Mouse (Mus musculus): ENCODE data around the gene St6galnac3.
A peak's percentile ranks its signal among the peaks of the same experiment; 100 is the strongest.

The St6galnac3 gene

DNA sequence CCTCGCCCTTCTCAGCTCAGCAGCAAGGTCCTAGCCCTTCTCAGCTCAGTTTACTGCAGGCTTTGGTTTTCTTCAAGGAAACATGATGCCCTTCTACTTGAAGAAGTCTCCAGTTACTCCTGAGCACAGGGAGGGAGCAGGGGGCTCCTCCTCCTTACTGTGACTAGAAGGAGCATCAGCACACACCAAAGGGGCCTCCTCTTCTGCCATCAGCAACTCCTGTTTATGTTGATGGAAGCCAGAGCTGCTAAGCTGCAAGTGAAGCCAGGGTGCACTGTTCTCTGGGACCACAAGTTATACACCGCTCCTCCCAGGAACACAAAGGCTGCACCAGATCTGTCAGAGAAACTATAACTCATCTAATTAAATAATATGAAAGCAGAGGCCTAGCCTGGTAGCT, 34.4 kb downstream of the St6galnac3 start:
- DNase-seq (ENCODE audit: low spot score), result no peak

DNA sequence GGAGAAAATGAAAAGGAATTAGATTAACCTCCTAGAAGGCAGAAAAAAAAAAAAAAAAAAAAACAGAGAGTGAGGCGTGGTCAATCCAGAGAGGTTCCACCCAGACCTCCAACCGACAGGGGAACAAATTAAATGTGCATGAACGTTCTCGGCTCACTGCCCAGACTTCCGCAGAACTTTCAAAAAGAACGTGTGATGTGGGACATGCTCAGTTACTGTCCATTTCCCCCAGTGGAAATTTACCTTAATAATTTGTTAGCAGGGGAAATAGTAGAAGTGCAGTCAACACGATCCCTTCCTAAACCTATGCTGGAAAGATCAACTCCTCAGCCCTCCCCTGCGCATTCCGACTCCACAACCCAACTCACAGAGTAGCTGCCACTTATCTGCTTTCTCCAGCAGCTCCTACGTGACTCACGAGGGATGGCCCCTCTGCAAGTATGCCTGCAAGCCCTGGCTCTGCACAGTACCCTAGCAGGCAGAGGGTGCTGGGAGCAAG, 35.1 kb downstream of the St6galnac3 start:
- DNase-seq (ENCODE audit: low spot score), result no peak

DNA sequence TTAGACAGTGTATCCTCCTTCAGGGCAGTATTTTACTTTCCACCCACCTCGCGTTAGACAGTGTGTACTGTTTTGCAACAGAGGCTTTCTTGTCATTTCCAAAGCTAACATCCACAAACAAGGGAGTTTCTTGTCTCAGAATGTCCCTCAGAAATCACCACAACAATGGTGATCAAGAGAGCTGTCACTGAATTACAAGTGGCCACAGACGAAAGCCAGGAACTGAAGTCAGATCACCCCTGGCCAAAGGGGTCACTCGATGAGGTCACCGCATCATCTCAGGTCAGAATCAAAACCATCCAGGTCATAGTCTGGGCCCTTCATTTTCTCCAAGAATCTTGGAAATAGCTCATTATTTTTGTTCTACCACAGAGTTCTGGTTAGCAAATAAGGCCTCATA, 37.1 kb downstream of the St6galnac3 start:
- peak; percentile 41 for DNase-seq (ENCODE audit: low spot score)

DNA sequence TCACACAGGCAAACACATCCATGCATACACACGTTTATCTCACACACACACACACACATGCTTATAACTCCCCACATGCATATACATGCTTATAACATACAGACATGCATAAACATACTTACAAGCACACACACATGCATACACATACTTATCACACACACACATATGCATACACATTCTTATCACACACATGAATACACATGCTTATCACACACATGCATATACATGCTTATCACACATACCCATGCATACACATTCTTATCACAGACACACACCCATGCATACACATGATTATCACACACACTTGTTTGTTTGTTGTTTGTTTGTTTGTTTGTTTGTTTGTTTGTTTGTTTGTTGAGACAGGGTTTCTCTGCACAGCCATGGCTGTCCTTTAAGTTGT, 40.1 kb downstream of the St6galnac3 start:
- DNase-seq (ENCODE audit: low spot score), result no peak

DNA sequence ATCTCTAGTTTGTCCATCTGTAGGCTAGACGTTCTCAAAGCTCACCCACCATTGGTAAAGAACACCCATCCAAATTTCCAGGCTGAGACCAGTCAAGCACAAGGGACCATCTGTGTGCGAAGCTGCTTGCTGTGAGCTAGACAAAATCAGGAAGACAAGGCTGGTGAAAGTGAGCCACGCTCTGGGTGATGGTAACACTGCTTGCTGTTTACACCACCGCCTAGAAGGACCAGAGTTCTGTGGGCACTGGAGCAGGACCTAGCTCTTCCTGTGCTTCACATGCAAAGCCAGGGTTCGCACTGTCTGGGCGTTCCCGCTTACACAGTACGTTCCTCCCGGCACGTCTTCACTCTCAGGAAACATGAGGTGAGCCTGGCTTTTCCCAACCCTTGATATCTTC, 42.7 kb downstream of the St6galnac3 start:
- DNase-seq (ENCODE audit: low spot score), result no peak

DNA sequence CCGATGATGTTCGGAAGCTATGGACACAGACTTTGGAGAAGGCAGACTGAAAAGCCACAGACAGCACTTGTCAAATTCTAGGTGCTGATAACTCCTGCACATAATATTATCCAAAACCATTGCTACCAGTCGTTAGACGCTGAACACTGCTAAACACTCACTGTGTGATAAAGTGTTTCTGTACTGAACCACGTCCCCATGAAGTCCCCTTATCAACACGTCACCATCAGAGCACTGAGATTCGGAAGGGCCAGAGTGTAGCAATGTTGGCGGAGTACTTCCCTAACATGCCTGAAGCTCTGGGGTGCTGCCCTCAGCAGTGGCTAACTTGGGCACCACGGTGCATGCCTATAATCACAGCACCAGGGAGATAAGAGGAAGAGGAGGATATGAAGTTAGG, 43.3 kb downstream of the St6galnac3 start:
- no peak for DNase-seq (ENCODE audit: low spot score)

DNA sequence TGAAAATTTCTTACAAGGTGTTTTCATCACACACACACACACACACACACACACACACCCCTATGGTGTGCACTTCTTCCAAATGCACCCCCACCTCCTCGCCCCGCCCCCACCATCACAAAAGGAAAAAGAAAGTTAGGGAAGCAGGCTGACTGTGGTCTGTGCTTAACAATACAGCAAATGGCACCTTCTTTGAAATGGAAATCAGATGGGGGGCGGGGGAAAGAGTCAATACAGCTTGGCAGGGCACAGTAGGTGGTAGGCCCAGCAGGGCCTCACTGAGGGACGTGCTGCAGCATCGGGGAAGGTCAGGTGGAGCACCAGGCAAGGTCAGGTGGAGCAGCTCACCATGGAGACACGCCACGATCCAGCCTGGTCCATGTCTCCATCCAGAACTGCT, 49.1 kb downstream of the St6galnac3 start:
- DNase-seq (ENCODE audit: low spot score), result no peak

DNA sequence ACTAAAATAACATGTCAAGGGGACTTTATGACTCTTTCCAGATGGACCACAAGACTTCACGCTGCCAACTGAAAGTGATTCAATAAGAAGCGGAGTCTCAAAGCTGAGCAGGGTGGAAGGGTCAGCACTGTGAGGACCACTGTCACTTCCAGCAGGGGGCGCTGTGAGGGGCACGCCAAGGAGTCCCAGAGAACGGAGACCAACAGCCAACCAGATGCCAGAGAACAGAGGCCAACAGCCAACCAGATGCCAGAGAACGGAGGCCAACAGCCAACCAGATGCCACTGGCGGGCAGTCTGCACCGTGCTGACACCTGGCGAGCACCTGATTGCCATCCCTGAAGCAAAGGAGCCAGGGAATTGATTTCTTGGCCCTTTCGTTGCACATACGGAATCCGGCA, 49.9 kb downstream of the St6galnac3 start:
- DNase-seq (ENCODE audit: low spot score), result no peak

DNA sequence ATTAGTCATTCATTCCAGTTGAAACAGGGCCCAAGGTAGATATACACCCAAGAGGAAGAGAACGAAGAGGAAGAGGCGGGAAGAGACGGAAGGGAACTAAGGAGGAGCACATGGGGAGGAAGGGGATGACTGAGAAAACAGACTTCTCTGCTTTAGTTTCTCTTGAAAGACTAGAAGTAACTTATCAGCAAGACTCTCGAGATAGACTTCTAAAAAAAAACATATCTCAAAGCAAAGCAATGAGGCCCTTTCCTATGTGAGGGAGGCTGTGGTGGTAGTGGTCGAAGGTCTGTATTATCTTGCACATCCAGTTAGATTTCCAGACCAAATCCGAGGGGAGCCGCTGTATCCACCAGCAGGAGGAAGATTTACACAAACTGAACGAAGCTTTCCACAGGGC, 50.6 kb downstream of the St6galnac3 start:
- no peak for DNase-seq (ENCODE audit: low spot score)

DNA sequence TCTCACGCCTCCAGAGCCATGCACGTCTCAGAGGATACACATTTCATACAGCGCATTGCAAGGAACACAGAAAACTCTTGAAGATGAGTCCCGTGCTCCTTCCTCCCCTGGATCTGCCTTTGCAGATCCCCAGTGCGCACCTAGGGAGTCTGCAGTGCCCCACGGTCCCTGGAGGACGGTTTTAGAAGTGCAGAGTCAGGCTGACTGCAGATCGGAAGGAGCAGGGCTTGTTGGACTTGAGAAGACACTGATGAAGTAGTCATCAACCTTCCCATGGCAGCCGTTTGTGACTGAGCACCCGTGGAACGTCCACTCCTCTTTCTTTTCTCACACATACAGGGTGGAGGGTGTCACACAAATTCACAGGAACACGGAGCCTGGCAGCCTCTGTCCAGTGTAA, 51.5 kb downstream of the St6galnac3 start:
- DNase-seq (ENCODE audit: low spot score), result no peak

DNA sequence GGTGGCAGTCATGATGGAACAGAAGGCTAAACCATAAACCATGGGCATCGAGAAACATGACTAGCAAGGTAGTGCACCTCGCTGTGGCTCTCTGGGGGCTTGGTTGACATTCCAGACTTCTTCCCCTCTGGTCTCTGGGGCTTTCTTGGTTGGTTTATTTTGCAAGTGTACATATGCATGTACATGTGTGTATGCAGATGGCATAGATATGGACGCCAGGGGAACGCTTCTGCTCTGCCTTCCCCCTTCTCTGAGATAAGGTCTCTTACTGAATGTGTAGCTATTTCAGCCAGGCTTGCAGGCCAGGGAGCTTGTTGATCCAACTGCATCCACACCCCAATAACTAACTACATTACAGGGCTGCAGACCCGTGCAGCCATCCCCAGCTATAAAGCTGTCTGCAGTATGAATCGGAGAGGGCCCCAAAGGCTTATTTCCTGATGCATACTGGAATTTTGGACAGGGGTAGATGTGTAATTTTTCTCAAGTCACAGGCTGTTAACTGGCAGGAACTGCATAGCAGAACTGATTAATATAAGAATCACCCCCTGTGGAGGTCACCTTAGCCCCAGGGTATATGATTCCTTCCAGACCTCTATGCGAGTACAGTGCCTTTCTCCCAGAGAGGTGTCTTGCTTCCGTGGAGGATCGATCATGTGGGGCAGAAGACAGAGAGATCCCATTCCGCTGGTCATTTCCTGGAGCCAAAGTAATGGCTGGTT, 53.9 kb downstream of the St6galnac3 start:
- no peak for DNase-seq (ENCODE audit: low spot score)

DNA sequence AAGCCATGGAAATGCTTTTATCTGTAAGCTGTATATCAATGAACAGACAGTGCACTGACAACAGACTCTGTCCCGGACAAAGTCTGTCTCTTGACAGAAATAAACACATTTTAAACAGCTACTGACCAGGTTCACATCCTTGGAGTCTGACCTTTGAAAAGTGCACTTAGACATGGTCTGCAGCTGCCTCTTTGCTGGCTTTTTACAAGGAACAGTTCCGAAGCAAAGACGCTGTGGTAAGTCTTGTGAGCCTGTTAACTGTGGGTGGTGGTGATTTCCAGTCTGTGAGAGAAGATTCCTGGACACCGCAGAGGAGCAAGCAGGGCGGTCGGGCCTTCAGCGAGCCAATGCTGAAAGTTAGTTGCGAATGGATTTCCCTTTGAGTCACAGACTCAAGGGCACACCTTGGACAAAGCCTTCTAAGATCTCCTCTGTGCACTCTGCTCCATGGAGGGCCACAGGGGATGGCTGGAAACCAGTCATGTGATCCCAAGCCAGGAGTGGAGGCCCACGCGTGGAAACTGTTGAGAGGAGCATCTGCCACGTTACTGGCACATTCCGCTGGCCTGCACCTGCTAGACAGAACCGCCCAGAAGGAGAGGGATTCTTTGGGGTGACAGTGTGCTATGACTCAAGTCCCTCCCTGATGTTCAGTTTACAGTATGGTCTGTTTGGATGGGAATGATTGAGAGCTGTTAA, 55.1 kb downstream of the St6galnac3 start:
- DNase-seq (ENCODE audit: low spot score), result no peak

DNA sequence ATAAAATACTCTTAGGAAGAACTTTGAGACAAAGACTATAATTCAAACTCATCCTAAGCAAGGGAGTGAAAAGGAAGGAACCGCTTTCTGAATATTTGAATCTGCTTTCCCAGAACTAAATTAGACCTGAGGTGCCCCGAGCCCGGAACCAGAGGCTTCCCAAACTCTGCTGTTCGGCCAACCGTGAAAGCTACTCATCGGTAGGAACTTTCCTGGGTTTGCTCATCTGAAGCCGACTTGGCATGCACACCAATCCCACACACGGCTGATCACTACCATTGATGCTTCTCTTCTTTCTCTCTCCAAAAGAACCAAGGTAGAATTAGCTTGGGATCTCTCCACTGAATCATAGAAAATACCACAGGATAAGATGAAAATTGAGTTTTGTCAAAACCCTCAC, 55.6 kb downstream of the St6galnac3 start:
- DNase-seq (ENCODE audit: low spot score), result no peak

DNA sequence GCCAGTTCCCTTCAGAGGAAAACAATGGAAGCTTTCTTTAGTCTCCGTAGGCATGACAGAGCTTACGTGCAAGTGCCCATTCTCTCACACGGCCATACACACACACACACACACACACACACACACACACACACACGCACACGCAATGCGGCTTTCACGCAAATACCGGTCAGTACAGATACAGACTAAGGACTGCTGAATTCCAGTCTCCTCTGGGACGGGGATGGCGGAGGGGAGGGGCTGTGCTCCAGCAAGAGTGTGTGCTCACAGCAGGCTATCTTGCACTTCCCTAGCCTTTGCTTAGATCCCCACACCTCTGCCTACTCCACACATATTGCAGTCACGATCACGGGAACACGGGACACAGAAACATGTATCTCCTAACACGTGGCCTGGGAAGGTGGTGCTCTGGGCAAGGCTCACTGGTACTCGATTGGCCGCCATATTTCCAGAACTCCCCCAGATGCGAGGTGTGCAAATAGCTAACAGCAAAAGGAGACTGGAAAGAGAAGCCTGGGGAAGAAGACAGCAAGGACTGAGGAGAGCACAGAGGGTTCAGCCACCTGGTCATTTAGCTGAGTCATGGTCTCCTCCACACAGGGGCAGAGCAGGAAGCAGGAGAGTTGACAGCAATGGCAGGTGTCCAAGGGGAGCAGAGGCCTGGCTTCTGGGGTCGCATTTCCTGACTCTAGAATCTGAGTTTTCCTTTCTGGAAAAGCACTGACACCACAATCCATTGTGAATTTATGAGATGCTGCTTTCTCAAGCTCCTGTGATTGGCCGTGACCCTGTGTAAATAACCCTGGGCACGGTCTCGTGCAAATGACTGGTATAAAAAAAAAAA, 56.3 kb downstream of the St6galnac3 start:
- DNase-seq (ENCODE audit: low spot score), result no peak

DNA sequence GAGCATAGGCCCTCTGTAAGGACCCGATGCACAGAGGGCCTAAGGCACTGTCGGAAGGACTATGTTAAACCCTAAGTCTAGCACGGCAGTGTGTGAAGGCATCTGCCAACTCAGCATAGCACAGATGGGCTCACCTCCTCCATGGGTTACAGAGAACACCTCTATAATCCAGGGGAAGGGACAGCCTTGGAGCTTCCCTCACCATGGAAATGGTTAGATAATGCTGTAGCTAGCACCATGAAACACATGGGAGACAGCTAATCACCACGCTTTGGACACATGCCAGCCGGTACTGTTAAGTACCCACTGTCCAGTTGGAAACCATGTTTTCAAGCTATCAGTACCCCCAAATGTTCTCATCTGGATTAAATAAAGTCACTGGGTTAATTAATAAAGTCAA, 60.3 kb downstream of the St6galnac3 start:
- peak; percentile 34 for DNase-seq (ENCODE audit: low spot score)

DNA sequence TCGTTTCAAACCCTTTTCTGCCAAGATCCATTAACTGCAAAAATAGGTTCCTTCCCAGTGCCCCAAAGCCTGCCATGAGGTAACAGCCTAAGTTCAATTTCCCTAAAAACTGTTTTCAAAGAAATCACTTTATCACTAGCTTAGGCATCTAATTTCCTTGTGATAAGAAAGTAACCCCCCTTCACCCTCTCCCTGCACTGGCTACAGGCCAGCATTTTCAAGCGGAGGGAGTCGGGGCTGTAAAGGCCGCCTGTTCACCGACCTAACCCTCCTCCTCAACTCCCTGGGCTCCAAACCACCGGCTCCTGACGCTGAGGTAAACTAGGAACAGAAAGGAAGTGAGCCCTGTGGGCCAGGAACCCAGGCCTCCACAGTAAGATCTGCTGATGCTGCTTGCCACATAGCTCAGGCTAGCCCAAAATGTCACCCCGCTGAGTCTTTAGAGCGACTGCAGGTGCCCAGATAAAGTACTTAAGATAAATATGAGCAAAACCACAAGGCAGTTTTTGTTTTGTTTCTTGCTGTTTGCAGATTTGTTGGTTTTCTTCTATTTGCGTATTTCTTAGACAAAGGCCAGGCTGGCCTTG, 61.0 kb downstream of the St6galnac3 start:
- DNase-seq (ENCODE audit: low spot score), result no peak

DNA sequence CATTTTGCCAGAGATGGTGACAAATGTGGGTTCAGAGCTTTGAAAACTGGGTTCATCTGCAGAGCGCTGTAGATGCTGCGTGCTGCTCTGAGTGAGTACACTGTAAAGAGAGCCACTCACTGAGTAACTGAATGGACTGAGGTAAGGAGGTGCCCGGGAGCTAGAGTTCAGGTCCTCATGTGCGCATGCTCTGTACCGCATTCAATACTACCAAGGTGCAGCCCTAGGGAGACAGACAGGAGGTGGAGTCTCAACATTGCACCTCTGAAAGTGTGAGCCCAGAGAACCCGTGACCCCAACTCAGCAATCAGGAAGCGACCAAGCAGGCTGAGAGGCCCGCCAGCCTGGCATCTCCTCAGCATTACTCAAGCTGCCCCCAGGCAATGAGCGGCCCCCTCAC, 62.2 kb downstream of the St6galnac3 start:
- no peak for DNase-seq (ENCODE audit: low spot score)

DNA sequence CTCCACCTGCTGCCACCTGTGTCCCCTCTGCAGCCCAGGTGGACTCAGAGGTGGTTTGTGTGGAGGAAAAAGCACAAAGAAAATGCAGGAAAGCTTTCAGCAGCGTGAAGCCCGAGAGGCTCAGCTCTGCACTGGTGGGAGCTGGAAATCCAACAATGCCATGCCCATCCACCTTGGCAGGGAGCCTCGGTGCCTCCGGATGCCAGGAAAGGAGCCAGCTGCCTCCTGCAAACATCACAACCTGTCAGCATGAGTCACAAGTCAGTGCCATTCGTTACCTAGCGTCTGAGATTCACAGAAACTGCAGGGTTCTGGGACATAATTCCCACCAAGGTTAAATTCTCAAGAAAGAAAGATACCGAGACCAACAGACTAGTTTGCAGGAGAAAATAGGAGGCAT, 63.0 kb downstream of the St6galnac3 start:
- DNase-seq (ENCODE audit: low spot score), result peak; percentile 68

DNA sequence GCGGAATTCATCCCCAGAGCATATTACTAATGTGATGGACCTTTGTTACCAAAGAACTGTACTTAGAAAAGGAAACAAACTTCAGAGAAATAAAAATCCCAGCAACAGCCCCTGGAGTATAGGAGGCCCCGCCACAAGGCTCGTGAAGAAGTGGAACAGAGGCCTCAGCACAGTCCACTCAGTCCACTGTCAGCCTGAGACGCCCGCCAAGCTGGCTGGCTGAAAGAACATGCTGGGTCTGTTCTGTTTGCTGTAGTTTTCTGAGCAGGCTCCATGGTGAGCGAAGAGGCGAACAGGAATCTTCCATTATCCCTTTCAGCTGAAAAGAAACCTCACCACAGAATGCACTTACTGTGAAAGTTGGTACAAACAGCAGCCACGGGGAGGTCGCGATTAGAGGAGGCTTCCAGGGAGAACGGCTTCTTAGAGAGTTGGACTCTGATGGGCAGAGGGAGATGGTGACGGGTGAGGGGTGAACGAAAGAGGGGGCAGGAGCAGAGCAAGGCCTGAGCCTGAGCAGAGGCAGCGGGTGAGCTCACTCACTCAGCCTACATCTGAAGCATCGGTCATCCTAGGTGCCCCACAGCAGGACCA, 65.3 kb downstream of the St6galnac3 start:
- DNase-seq (ENCODE audit: low spot score), result no peak

DNA sequence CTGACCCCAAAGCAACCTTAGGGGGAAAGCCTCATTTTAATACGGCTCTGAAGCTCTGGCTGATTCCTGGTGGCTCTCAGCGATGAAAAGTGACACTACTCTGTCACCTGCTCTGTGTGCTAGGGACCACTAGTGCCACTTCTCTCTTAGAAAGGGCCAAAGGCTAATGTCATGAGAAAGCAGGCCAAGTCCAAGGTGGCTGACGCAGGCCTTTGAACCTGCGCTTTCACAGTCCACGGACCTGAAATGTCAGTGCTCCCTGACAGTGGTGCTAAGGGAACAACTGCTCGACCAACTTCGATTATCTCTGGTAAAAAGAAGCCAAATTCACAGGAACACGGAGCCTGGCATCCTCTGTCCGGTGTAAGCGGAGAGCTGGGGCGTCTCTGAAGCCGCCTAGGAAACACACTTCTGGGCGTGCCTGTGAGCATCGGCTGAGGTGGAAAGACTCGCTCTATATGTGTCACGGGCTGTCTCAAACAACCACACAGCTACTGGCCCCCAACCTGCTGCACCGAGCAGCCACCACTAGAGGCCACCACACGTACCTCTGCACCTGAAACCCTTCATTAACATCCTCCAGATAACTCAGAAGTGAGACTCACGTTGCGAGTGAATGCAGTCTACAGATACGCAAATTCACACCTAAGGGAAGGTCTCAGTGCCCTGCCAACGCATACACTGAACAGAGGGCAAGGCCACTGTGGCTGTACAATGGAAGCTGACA, 66.8 kb downstream of the St6galnac3 start:
- peak; percentile 59 for DNase-seq (ENCODE audit: low spot score)

DNA sequence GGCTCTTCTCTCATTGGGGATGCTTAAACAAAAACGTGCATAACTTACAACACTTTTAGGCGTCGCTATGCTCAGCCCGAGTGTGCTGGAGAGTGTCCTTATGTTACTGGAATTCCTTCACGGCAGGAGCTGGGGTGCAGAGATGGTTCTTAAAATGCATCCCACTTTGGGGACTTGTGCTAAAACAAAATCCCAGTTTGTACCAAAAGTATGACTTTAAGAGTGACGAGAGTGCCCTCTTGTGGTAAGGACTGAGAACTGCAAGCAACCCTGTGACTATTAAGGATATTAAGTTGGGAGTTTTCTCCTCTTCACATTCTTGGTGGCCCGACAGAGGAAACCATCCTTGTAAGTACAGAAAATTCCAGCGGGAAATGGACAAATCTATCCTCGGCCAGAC, 69.9 kb downstream of the St6galnac3 start:
- DNase-seq (ENCODE audit: low spot score), result peak; percentile 88
